Mouse (Mus musculus): ENCODE measurements around the gene Gm10719.
"Not testable (repeated sequence)": the region's sequence is repeated elsewhere in the genome, so short reads cannot be mapped to it uniquely, and the experiment has no call there.

The Gm10719 gene

GRCm38 (mm10) chr9:3025653-3026052 lies 8.4 kb downstream of the Gm10719 start:
- DNase-seq (ENCODE audit: low spot score) = not testable (repeated sequence)

- DNase-seq (ENCODE audit: low spot score) = not testable (repeated sequence)
These were observed 8.9 kb downstream of the Gm10719 start for GRCm38 (mm10) chr9:3026136-3026535.

GRCm38 (mm10) chr9:3026741-3027140 lies 9.5 kb downstream of the Gm10719 start:
- not testable (repeated sequence) for DNase-seq (ENCODE audit: low spot score)

- DNase-seq (ENCODE audit: low spot score) = peak; percentile 60
These were observed 10.0 kb downstream of the Gm10719 start for GRCm38 (mm10) chr9:3027200-3027599.

DNA sequence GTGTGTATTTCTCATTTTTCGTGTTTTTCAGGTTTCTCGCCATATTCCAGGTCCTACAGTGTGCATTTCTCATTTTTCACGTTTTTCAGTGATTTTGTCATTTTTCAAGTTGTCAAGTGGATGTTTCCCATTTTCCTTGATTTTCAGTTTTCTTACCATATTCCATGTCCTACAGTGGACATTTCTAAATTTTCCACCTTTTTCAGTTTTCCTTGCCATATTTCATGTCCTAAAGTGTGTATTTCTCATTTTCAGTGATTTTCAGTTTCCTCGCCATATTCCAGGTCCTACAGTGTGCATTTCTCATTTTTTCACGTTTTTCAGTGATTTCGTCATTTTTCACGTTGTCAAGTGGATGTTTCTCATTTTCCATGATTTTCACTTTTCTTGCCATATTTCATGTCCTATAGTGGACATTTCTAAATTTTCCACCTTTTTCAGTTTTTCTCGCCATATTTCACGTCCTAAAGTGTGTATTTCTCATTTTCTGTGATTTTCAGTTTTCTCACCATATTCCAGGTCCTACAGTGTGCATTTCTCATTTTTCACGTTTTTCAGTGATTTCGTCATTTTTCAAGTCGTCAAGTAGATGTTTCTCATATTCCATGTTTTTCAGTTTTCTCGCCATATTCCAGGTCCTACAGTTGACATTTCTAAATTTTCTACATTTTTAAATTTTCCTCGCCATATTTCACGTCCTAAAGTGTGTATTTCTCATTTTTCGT lies 12.2 kb downstream of the Gm10719 start:
- not testable (repeated sequence) for DNase-seq (ENCODE audit: low spot score)

- DNase-seq (ENCODE audit: low spot score) = peak; percentile 94
These were observed 13.6 kb downstream of the Gm10719 start for GRCm38 (mm10) chr9:3030677-3031318.

DNA sequence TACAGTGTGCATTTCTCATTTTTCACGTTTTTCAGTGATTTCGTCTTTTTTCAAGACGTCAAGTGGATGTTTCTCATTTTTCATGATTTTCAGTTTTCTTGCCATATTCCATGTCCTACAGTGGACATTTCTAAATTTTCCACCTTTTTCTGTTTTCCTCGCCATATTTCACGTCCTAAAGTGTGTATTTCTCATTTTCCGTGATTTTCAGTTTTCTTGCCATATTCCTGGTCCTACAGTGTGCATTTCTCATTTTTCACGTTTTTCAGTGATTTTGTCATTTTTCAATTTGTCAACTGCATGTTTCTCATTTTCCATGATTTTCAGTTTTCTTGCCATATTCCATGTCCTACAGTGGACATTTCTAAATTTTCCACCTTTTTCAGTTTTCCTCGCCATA lies 17.1 kb downstream of the Gm10719 start, which contains the start of gene Gm17535:
Gene Gm17535 (plus strand): TSS at position 301 of the 400 bp plus-strand sequence.
- DNase-seq (ENCODE audit: low spot score) = not testable (repeated sequence)

DNA sequence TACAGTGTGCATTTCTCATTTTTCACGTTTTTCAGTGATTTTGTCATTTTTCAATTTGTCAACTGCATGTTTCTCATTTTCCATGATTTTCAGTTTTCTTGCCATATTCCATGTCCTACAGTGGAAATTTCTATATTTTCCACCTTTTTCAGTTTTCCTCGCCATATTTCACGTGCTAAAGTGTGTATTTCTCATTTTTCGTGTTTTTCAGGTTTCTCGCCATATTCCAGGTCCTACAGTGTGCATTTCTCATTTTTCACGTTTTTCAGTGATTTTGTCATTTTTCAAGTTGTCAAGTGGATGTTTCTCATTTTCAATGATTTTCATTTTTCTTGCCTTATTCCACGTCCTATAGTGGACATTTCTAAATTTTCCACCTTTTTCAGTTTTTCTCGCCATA lies 19.4 kb downstream of the Gm10719 start, which contains the start of gene Gm10715:
Gene Gm10715 (plus strand): TSS at position 301 of the 400 bp plus-strand sequence.
- not testable (repeated sequence) for DNase-seq (ENCODE audit: low spot score)

DNA sequence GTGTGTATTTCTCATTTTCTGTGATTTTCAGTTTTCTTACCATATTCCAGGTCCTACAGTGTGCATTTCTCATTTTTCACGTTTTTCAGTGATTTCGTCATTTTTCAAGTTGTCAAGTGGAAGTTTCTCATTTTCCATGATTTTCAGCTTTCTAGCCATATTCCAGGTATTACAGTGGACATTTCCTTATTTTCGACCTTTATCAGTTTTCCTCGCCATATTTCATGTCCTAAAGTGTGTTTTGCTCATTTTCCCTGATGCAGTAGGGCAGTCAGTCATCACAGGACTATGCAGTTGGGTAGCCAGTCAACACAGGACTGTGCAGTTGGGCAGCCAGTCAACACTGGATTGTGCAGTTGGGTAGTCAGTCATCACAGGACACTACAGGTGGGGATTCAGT lies 21.0 kb downstream of the Gm10719 start:
- peak; percentile 11 for DNase-seq (ENCODE audit: low spot score)
